Mouse (Mus musculus) thymus, postnatal 36 days (tissue): ENCODE measurements around the gene Pak4.

Experiments
- DNase-seq, 2 experiments: peaks; one replicate each; pipeline ENCODE4 v3.0.0; 2022; ENCODE audit warnings: mixed read lengths in 2 of 2

Pak4 gene

GRCm38 (mm10) chr7:28586663-28587411, 11.1 kb downstream of the Pak4 start:
- no peak for DNase-seq

- DNase-seq, result no peak
Observed at GRCm38 (mm10) chr7:28585001-28585400, 13.0 kb downstream of the Pak4 start.

GRCm38 (mm10) chr7:28584468-28584867, 13.5 kb downstream of the Pak4 start:
- no peak for DNase-seq

GRCm38 (mm10) chr7:28583570-28584344, 14.2 kb downstream of the Pak4 start:
- DNase-seq, result no peak

- no peak for DNase-seq
Observed at GRCm38 (mm10) chr7:28582841-28583240, 15.1 kb downstream of the Pak4 start.

GRCm38 (mm10) chr7:28581721-28582120, 16.3 kb downstream of the Pak4 start:
- no peak for DNase-seq

- no peak for DNase-seq
Observed at GRCm38 (mm10) chr7:28579826-28580225, 18.2 kb downstream of the Pak4 start.

- no peak for DNase-seq
Observed at GRCm38 (mm10) chr7:28578543-28579053, 19.4 kb downstream of the Pak4 start.

- no peak for DNase-seq
Observed at GRCm38 (mm10) chr7:28577826-28578542, 20.0 kb downstream of the Pak4 start.

- DNase-seq, result no peak
Observed at GRCm38 (mm10) chr7:28576271-28576914, 21.6 kb downstream of the Pak4 start.

GRCm38 (mm10) chr7:28575597-28575996, 22.4 kb downstream of the Pak4 start:
- no peak for DNase-seq

GRCm38 (mm10) chr7:28573236-28573635, 24.7 kb downstream of the Pak4 start:
- no peak for DNase-seq

GRCm38 (mm10) chr7:28572689-28573088, 25.3 kb downstream of the Pak4 start:
- DNase-seq, result no peak

- DNase-seq, result no peak
Observed at GRCm38 (mm10) chr7:28570982-28571682, 26.9 kb downstream of the Pak4 start.

GRCm38 (mm10) chr7:28570291-28570981, 27.5 kb downstream of the Pak4 start:
- DNase-seq, result no peak

- DNase-seq, result peak; percentile 57 to 61
Observed at GRCm38 (mm10) chr7:28568253-28568652, 29.7 kb downstream of the Pak4 start.

- DNase-seq, result no peak
Observed at GRCm38 (mm10) chr7:28567539-28567938, 30.4 kb downstream of the Pak4 start.

- DNase-seq, result peak in 1 of 2 experiments; percentile 66
Observed at GRCm38 (mm10) chr7:28565407-28565806, 32.6 kb downstream of the Pak4 start.

- DNase-seq, result no peak
Observed at GRCm38 (mm10) chr7:28562951-28563350, 35.0 kb downstream of the Pak4 start.

GRCm38 (mm10) chr7:28562371-28562770, 35.6 kb downstream of the Pak4 start:
- DNase-seq, result no peak

GRCm38 (mm10) chr7:28561967-28562366, 36.0 kb downstream of the Pak4 start:
- DNase-seq, result no peak
